8 mouse cellular contexts compared by ENCODE assay signal in the genomic region with DNA sequence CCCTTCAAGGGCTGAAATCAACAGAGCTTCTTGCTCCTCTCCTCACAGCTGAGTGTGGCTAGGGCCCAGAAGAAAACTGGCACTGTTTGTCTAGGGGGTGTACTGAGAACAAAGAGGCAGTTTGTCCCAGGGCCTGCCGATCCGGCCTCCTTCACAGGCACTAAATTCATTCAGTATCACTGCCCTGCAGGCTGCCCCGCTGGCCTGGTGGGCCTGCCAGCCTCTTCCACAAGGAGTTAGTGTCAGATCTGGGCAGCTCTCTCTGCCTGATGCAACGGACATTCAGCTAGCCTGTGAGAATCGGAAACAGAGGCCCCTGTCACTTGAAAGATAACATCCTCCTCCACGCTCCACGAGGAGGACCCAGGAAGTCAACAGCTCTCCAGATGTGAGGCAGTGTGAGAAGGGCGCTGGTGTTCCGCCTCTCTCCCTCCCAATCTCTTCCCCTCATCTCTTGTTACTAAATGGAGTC.
DNase-seq lines count a peak whose midpoint lies in the region; ATAC-seq and TF ChIP-seq lines count a peak whose summit lies in the region.

No protein-coding gene starts in this region.

- H3K4me3 ChIP-seq in liver, embryonic 14.5 days (ENCODE audit: insufficient read depth in 1 of 2, low read depth in 2 of 2, low read length in 2 of 2) = no peak overlapping the region

- no peak for ATAC-seq in CD4-positive, CD25-positive, alpha-beta regulatory T cell, adult 4 months
- ATAC-seq in liver, embryonic 14.5 days (ENCODE audit: insufficient read depth) = peak; percentile 86

- H3K27ac ChIP-seq in liver, embryonic 14.5 days = peak overlapping the region; percentile 65

- peak; percentile 25 for DNase-seq in CD4-positive, CD25-positive, alpha-beta regulatory T cell, adult 2 months (ENCODE audit: low read depth, low spot score)
- peak; percentile 49 for DNase-seq in cerebellum, adult 9-10 months
- peak; percentile 96 for DNase-seq in heart, adult 11 months
- DNase-seq in layer of hippocampus, adult 18-20 months (ENCODE audit: low spot score in 2 of 2) = peak; percentile 63 to 76
- DNase-seq in liver, embryonic 14.5 days (ENCODE audit: low read depth in 3 of 3, low spot score in 3 of 3) = peak in 2 of 3 experiments; percentile 30 to 32
- peak; percentile 50 to 55 for DNase-seq in right cerebral cortex, postnatal 36 days (ENCODE audit: low spot score in 2 of 2)
- DNase-seq in adipocyte (ENCODE audit: low spot score) = no peak

- TF ChIP-seq EP300 in liver, embryonic 14.5 days (IDR thresholded peaks at IDR 0.05; ENCODE audit: low read depth) = peak; percentile 69

- H3K9ac ChIP-seq in liver, embryonic 14.5 days (replicated peaks) = peak overlapping the region; percentile 32

- 7% methylated on average over 9 of the region's 9 CpGs for WGBS in liver, embryonic 14.5 days (ENCODE audit: insufficient replicate concordance)

- TF ChIP-seq CTCF in liver, embryonic 14.5 days (IDR thresholded peaks at IDR 0.05; ENCODE audit: low read depth) = 0 out of 2 replicates have a peak, but pooled peaks have one; percentile 6

- peak overlapping the region; percentile 38 for H3K4me2 ChIP-seq in liver, embryonic 14.5 days (ENCODE audit: low read depth)

- H3K36me3 ChIP-seq in liver, embryonic 14.5 days (replicated peaks; ENCODE audit: control insufficient read depth, insufficient read depth, low read depth) = no peaks in the 10 kb centered on the region

- peaks cover 16 to 21% of the 10 kb centered on the region in 2 experiments for H3K4me1 ChIP-seq in liver, embryonic 14.5 days (replicated peaks; ENCODE audit: control insufficient read depth in 2 of 2, insufficient read depth in 2 of 2, low read length in 1 of 2)

- no peaks in the 10 kb centered on the region for H3K9me3 ChIP-seq in liver, embryonic 14.5 days (ENCODE audit: control insufficient read depth, low read length)

- H3K27me3 ChIP-seq in liver, embryonic 14.5 days (ENCODE audit: control insufficient read depth, insufficient read depth, low read length) = no peaks in the 10 kb centered on the region
